Mouse (Mus musculus) bone marrow, adult 2 months (tissue): ENCODE measurements around the gene Prr5. TPM values are rescaled to one million over a fixed set of nuclear protein-coding genes. Genes with fewer than 3 reads are reported as not detected.

Experiments used
- H3K27ac ChIP-seq: fragments of 200-500 bp; 2 replicates; pipeline ENCODE4 v1.5.1; 2012; ENCODE audit warnings: low read depth, mild to moderate bottlenecking, control low read depth, inconsistent platforms, low read length; ENCODE audit not compliant: control insufficient read depth, poor library complexity, insufficient read depth
- H3K4me1 ChIP-seq: fragments of 200-500 bp; 2 replicates; pipeline ENCODE4 v1.6.1; 2011; ENCODE audit warnings: low read length; ENCODE audit not compliant: control insufficient read depth, insufficient read depth
- H3K4me3 ChIP-seq: fragments of 200-500 bp; replicated peaks from 2 replicates; pipeline ENCODE3; 2011; ENCODE audit warnings: mild to moderate bottlenecking, low read depth, low read length, control low read depth; ENCODE audit not compliant: control insufficient read depth
- CTCF ChIP-seq: fragments of 200-500 bp; IDR thresholded peaks from 2 replicates; pipeline ENCODE4 v1.5.1; 2011; ENCODE audit warnings: low read length, control low read depth; ENCODE audit not compliant: control insufficient read depth, insufficient read depth
- POLR2A ChIP-seq: fragments of 200-500 bp; IDR thresholded peaks from 2 replicates; pipeline ENCODE4 v1.6.1; 2011; ENCODE audit warnings: low read depth, mild to moderate bottlenecking, control low read depth, low read length, borderline replicate concordance; ENCODE audit not compliant: control insufficient read depth
- WGBS: fragments of 180-500 bp; shearing (Covaris S2); methylation state at CpG from one replicate; pipeline ENCODE4 v1.1.7; 2018; 5-methylcytosine and 5-hydroxymethylcytosine counted together
- polyA plus RNA-seq: library from polyadenylated mRNA; stranded (reverse); fragments of >200 nt; gene quantifications from 2 replicates; pipeline ENCODE4 v1.2.4, GENCODE M21; 2011; ENCODE audit warnings: low replicate concordance; ENCODE audit not compliant: missing spikeins, insufficient read depth, insufficient read length

Prr5 gene
- polyA plus RNA-seq, 1 experiment = 8.8 TPM

DNA sequence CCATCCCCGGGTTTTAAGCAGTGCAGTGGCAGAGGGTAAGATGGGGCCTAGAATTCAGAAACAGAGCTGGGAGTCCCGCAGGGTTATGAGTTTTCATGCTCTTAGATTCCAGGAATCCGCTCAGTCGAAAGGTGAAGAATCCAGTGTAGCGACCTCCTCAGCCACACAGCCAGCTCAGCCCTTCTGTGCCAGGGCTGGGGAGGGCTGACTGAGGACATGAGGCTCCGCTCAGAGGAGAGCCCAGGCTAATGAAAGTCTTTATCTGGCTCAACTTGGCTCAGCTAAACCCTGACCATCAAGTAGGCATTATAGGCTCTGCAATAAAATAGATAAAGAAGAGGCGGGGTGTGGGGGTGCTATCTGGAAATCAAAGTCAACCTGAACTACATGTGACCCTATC is 16.3 kb upstream of the Prr5 start:
- Histone ChIP-seq H3K4me3 (no peak overlapping the region), H3K4me1 (no peaks in the 10 kb centered on the region; the same call in 1 of the 2 replicates), H3K27ac (no peak overlapping the region)
- WGBS = 82% methylated on average over 7 of the region's 7 CpGs
- TF ChIP-seq POLR2A (no peak), CTCF (no peak)

DNA sequence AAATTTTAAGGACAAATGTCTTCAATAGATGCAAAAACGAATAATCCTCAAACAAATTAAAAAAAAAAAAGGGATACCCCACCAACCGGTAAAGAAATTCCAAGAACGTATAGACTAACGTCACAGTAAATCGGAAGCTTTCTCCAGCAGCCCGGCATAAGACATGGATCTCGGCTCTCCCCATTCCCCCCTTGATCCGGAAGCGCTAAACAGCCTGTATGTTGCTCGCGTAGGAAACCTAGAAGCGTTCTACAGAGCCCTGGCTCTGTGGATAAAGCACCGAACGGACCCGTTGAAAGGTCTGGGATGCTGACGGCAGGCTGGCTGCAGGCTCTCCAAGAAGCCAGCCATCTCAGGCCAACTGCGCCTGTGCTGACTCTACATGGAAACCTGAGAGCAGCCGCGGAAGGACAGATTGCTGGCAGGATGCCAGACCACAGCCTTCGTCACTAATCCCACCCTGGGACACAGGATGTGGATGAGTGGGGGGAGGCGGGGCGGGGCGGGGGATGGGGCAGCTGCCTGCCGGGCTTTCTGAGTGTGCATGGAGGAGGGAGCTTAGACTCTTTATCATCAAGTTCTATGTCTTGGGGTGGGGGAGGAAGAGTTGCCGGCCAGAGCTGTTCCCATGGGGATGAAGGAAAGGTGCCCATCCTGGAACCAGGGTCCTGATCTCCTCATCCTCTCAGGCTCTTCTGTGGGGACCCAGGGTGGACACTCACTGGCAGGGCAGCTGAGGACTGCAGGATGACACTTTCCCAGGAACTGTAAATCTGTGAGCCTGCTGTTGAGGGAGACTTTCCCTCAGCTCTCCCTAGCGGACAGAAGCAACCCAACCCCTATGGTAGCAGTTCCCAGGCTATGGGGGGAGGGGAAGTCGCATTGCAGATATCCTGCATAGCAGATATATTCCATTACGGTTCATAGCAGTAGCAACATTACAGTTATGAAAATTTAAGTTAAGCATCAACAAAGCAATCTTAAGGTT is 15.1 kb upstream of the Prr5 start:
- TF ChIP-seq CTCF (no peak), POLR2A (no peak)
- Histone ChIP-seq H3K27ac (no peak overlapping the region; the same call in 1 of the 2 replicates), H3K4me1 (no peaks in the 10 kb centered on the region; the same call in 1 of the 2 replicates), H3K4me3 (no peak overlapping the region)
- WGBS = 10% methylated on average over 28 of the region's 28 CpGs

DNA sequence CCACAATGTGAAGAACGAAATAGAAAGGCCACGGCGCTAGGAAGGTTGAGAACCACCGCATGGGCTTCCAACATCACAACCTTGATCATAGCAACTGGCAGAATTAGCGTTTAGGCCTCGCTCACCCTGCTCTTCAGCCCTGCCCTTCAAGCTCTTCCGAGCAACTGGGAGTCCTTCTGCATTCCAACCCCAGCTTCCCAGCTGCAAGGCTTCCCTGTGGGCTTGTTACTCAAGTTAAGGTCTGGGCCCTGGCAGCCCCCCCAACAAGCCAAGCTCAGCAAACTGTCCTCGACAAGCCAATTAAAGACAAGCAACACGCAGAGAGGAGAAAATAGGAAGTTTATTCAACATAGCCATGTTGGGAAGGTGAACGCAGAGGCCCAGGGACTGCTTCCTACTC is 14.4 kb upstream of the Prr5 start:
- no peak overlapping the region for H3K27ac ChIP-seq

DNA sequence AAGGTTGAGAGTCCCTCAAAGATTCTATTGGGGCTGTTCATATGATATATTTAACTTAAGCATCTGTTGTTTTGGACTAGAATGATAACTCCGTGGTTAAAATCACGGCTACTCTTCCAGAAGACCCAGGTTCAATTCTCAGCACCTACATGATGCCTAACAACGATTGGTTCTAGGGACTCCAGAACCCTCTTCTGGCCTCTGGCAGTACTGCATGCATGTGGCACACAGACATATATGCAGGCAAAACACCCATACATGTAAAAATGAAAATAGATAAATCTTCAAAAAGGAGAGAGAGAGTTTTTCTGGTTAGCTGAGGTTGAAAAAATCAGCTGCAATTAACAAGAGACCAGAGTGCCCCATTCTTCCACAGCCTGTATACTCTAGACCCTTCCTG is 12.7 kb upstream of the Prr5 start:
- no peak for TF ChIP-seq CTCF
- no peak for TF ChIP-seq POLR2A
- WGBS = 82% methylated on average over 3 of the region's 3 CpGs
- Histone ChIP-seq H3K4me3 (no peak overlapping the region), H3K27ac (no peak overlapping the region), H3K4me1 (no peaks in the 10 kb centered on the region; the same call in 1 of the 2 replicates)

More for the DNA sequence above, 14.4 kb upstream of the Prr5 start:
- no peaks in the 10 kb centered on the region; the same call in 1 of the 2 replicates for H3K4me1 ChIP-seq
- no peak overlapping the region for H3K4me3 ChIP-seq
- TF ChIP-seq POLR2A (no peak), CTCF (no peak)
- 61% methylated on average over 10 of the region's 10 CpGs for WGBS

DNA sequence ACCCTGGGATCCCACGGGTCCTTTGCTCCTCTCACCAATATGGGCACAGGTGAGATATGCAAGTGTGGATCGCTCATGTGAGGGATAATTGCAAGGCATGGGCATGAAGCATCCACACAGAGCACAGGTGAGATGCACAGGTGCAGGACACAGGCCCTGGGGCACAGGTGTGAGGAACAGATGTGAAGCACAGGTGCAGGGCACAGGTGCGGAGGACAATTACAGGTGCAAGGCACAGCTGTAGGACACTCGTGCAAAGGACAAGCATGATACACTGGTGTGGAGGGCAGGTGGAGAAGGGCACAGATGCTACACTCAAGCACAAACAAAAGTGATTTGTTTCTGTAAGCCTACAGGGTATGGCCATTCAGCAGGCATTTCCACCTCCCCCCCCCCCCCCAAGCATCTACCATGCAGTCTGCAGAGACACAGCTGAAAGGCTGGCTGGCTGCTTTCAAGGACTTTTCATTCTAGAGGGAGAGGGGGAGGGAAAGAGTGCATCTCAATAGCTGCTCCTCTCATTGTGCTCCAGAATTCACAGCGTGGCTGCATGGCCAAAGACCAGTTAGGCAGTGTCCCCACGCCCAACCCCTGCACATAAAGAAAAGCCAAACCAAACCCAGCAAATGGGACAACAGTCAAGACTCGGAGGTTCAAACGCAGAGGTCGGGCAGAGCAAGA is 11.9 kb upstream of the Prr5 start:
- WGBS = 75% methylated on average over 9 of the region's 9 CpGs
- no peak for TF ChIP-seq CTCF
- TF ChIP-seq POLR2A = no peak
- no peak overlapping the region for H3K27ac ChIP-seq
- no peaks in the 10 kb centered on the region; the same call in 1 of the 2 replicates for H3K4me1 ChIP-seq
- no peak overlapping the region for H3K4me3 ChIP-seq

DNA sequence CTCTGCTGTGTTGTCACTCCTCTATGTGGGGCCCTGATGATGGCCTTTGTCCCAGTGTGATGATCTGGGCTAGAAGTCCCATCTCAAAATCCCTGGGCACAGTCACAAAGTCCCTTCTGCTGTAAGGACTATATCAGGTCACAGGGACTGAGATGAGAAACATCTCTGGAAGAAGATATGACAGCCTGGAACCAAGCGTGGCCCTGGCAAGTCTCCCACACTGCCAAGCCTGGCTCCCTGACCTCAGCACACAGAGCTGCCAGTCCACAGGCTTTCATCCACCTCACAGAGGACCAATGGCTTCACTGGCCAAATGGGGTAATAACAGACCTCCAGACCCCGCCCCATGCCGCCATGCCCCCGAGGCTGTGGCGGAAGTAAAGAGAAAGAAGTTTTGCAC is 10.8 kb upstream of the Prr5 start:
- H3K4me1 ChIP-seq = no peaks in the 10 kb centered on the region; the same call in 1 of the 2 replicates
- 77% methylated on average over 5 of the region's 5 CpGs for WGBS
- TF ChIP-seq POLR2A (no peak), CTCF (no peak)
- H3K27ac ChIP-seq = no peak overlapping the region
- no peak overlapping the region for H3K4me3 ChIP-seq

DNA sequence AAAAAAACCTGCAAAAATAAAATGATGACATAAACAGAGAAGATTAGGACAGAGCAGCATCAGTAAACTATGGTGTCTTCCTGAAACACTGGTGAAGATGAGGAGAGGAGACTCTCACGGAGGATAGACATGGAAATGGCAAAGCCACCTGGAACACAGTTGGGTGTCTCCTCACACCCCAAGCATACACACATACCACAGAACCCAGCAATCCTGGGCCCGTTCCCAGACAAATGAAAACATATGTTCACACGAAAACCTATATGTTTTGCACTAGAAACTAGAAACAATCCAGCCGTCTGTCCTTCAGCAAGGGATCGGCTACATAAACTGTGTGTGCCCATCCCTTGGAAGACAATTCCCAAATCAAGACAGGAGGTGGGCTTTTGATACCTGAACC is 9.6 kb upstream of the Prr5 start:
- H3K4me1 ChIP-seq = no peaks in the 10 kb centered on the region
- TF ChIP-seq CTCF = no peak
- no peak for TF ChIP-seq POLR2A
- no peak overlapping the region for H3K27ac ChIP-seq
- WGBS = 84% methylated on average over 5 of the region's 5 CpGs
- no peak overlapping the region for H3K4me3 ChIP-seq

DNA sequence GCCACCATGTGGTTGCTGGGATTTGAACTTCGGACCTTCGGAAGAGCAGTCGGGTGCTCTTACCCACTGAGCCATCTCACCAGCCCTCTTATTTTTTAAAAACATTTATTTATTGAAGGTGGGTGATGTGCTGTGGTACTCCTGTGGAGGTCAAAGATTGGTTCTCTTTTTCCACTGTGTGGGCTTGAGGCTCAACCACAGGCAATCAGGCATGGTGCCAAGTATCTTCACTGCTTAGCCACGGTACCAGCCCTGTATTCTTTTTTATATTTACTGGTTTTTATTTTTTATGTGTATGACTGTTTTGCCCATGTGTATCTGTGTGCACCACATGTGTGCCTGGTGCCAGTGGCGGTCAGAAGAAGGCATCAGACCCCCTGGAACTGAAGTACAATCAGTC is 8.1 kb upstream of the Prr5 start:
- no peak for TF ChIP-seq CTCF
- no peak for TF ChIP-seq POLR2A
- H3K4me3 ChIP-seq = no peak overlapping the region
- no peak overlapping the region for H3K27ac ChIP-seq
- WGBS = 55% methylated on average over 5 of the region's 5 CpGs
- H3K4me1 ChIP-seq = no peaks in the 10 kb centered on the region
